Mouse (Mus musculus): ENCODE data around the gene Tmem150c. TPM values are rescaled to one million over a fixed set of nuclear protein-coding genes. Genes with fewer than 3 reads are reported as not detected.

Tmem150c gene
- total RNA-seq, 2 experiments from 2014 or later: 4.0 to 5.7 TPM

DNA sequence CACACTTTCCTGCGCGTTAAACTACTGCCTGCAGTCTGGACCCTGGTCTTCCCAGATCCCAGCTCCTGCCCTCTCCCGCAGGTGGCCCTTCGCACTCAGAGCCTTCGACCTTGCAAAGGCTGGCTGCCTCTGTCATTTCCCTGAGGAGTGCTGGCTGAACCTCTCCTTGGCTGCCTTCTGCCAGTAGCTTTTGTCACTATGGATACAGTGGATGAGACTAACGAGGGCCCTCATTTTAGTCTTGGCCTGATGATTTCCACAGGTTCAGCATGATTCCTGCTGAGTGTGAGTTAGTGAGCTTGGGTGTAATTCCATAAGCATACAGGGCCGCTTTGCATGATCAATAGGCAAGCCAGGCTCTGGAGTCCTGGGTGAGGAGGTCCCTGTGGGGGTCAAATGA lies 16.0 kb upstream of the Tmem150c start:
- no peak for DNase-seq (ENCODE audit: low spot score)
- intact Hi-C loops (cut with DNase I): no loop called here

DNA sequence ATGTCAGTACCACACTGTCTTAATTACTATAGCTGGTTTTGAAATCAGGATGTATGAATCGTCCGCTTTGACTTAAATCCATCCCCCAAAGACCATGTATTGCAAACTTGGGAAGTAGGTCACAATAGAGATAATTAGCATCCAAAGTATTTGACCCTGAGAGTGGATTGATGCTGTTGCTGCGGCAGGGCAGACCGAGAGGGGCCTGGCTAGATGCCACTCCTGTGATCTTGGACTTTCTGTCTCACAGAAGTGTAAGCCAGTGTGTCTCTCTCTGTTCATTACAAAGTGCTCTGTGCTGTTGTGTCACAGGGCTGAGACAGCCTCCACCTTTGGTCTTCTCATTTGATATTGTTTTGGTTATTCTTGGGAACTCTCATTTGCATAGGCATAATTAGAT lies 12.5 kb upstream of the Tmem150c start:
- no peak for DNase-seq (ENCODE audit: low spot score)
- intact Hi-C loops (cut with DNase I): no loop called here

DNA sequence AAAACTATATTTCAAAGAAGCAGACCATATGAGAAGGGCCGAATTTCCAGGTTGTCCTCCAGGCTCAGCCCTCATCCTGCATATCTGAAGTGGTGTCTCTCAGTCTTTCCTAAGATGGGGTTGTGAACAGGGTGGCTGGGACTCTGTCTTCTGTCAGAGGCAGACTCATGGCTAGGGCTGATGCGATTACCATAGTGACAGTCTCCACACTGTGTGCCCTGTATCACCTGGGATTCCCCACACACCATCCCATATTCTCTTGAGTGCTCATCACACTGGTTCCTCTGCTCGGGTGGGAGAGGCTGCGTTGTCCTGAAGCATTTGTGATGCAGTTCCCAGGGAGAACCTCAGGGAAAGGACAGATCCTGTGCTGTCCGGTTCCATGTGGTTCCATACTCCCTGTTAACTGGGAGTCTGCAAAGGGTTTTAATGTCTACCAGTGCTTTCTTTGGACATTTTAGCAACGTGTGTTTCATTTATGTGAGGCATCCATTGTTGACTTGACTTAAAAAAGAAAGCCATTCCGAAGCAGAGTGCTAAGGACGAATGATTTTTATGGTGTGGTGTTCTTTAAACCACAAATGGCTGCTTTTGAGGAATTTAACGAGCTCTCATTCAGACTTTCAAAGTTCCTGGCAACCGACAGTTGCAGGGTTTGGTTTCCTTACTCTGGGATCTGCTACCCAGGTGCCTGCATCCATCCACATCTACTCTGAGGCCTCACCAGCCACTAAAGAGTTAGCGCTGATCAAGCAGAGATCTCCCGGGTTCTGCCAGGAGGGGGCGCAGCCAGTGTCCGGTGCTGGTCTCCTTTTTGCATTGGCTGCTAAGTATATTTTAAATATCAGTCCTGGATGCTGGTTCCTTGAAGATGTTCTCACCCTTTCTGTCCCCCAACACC lies 7.2 kb upstream of the Tmem150c start:
- DNase-seq (ENCODE audit: low spot score): no peak
- intact Hi-C loops (cut with DNase I): loop anchor here (5.0 kb wide), 3 partner anchors 75 to 155 kb away; no protein-coding TSS in a partner anchor

DNA sequence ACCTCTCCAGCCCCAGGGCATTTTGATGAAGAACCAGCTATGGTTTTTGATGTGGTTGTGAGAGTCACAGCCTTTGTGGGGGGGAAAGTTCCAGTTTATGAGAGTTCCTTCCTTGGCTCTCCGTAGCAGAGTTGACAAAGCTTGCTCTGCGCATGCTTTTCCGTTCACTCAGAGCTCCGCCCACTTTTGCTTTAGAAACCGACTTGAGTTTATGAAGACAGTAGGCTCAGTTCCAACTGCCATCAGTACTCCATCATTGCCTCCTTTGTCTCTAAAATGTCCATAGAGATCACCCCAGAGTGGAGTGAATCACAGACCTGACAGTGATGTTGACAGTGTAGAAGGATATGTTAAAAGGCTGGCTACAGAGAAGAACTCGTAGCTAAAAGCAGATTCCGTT lies 3.8 kb upstream of the Tmem150c start:
- no peak for DNase-seq (ENCODE audit: low spot score)
- intact Hi-C loops (cut with DNase I): no loop called here

DNA sequence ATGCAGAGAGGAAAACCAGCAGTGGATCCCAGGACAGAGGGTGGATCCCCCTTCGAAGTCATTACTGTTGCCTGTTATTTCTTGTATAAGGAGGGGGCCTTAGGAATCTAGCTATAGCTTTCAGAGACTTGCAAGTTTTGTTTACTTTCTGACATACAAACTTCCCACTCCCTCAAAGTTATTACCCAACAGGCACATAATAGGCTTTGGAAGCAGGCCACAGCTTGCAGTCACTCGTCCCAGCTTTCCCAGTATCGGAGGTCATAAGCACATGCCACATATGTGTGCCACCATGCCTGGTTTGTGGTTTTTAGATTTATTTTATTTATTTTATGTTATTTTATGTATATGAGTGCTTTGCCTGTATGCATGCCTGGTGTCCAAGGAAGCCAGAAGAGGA lies 3.2 kb upstream of the Tmem150c start:
- intact Hi-C loops (cut with DNase I): no loop called here
- no peak for DNase-seq (ENCODE audit: low spot score)

DNA sequence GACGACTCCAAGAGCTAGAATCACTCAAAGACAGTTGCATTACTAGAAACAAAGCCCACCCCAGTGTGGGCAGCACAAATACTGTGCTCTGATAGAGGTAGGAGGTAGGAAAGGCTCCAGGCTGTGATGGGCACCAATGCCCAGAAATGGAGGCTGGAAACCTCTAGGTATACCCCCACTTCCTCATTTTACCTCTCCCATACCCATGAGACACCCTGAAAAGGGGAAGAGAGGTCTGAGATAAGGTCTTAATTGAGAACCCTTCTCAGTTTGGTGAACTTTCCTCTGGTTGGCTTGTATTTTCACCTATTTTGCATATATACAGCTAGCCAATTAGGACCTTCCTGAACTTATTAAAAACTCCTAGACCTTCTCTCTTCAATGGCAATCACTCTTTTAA lies 2.4 kb upstream of the Tmem150c start:
- intact Hi-C loops (cut with DNase I): no loop called here
- no peak for DNase-seq (ENCODE audit: low spot score)

DNA sequence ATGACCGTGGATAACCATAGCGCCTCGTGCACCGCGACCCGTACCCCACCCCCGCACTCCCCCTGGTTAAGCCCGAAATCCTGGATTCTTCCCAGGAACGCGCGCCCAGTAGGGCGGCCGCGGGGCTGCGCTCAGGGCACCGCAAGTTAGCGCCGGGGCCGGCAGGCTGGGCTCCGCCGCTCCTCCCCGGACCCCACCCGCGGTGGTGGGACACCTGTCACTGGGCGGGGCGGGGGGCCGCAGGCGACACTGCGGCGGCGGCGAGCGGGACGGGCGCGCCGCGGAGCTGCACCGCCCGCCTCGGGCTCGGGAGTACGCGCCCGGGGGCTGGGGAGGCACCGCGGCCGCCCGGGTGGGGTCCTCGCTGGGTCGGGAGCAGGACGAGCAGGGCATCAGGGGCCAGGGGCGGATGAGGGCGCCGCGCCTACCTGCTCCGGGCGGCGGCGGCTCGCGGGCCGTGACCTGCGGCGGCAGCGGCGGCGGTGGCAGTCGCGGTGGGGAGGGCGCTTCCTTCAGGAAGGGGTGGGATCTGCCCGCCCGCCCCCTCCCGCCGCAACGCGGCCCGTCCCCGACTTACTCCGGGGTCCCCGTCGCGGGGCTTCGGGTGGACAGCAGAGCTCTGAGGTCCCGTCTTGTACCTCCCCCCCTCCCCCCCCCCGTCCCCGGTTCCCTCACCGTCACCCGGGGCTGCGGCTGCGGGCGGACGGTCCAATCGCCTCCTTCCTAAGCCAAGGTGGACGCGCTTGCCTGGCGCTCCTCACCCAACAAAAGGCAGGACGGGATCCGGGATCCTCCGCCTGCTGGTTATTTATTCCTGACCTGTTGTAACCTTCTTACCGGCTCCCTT lies 594 bp downstream of the Tmem150c start:
- intact Hi-C loops (cut with DNase I): loop anchor here (5.0 kb wide), 1 partner anchor 77 kb away; no protein-coding TSS in a partner anchor
- DNase-seq (ENCODE audit: low spot score): no peak

DNA sequence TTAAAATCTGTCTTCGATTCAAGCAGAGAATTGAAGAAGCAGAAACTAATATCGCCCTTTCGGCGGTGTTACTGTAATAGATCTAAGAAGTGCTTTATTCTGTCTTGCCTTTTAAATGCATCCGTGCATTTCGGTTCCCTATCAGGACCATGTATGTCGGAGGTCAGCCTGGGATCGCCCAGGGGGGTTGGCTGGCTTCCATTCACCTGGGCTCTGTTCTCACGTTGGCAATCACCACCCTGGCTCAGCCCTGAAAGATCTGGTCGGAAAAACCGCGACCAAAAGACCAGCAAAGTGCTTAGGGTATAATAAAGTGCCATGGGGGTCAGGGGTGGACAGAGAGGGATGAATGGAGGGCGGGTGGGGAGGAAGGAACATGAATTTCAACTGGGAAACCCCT lies 1.3 kb downstream of the Tmem150c start:
- intact Hi-C loops (cut with DNase I): loop anchor here (5.0 kb wide), 1 partner anchor 76 kb away; no protein-coding TSS in a partner anchor
- no peak for DNase-seq (ENCODE audit: low spot score)

DNA sequence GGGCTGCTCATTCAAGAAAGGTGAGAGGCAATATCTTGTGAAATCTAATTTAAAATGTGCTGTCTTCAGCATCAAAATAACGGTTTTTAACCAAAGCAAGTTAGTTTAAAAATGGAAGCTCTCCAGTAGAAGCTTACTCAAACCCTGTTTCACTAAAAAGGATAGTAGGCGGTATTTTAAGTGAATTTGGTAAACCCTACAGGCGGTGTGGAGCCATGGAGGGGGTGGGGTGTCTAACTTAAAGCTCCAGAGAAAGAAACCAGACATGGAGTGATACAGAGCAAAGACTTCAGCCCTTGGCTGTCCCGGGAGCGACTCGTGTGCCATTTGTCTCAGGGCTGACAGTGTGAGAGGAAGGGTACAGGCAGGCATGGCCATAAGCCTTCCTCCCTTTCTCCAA lies 4.0 kb downstream of the Tmem150c start:
- intact Hi-C loops (cut with DNase I): loop anchor here (5.0 kb wide), 1 partner anchor 73 kb away; no protein-coding TSS in a partner anchor
- DNase-seq (ENCODE audit: low spot score): no peak

DNA sequence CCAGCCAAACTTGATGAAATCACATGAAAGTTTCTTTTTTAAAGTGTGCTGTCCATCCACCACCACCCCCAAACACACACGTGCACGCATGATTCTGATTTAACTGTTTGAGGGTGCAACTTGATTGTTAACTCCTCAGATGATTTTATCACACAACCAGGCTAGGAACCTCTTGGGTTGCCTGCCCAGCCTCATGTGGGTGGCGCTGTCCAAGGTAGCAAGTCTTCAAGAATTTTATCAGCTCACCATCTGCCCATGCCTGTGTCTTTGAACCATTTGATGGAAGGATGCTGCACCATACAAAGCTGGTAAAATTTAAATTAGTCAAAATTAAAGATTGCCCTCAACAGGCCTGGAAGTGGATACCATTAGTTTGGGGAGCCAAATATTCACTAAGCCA lies 9.6 kb downstream of the Tmem150c start:
- no peak for DNase-seq (ENCODE audit: low spot score)
- intact Hi-C loops (cut with DNase I): no loop called here

DNA sequence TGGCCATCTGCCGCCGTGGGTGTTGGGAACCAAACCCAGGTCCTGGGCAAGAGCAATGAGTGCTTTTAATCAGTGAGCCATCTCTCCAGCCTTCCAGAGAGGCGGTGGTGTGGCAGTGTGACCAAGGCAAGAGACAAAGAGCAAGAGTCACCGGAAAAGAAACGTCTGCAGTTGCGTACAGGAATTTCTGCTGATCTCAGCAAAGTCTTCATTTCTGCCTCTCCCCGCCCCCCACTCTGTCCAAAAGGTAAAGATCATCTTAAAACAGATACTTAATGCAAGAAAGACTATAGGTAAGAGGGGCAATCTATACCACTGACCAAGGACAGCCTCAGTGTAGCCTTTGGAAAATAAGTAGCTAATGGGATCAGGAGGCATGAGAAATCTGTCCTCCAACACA lies 14.8 kb downstream of the Tmem150c start:
- intact Hi-C loops (cut with DNase I): no loop called here
- no peak for DNase-seq (ENCODE audit: low spot score)

DNA sequence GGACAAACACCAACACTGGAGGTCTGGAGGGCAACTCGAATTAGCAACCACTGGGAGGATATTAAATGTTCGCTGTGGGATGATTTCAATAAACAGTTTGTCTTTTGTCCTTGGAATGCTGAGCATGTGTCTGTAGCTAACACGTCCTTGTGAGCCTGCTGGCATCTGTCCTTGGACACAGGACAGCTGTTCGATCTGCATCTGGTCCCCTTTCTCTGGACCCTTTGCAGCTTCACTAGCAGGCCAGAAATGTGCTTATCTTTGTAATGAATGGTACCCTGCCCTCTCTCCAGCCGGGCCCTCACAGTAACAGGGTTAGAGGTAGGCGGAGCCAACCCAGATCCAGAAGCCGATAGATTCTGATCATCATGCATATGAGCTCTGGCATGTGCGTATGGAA lies 32.3 kb downstream of the Tmem150c start:
- intact Hi-C loops (cut with DNase I): no loop called here

DNA sequence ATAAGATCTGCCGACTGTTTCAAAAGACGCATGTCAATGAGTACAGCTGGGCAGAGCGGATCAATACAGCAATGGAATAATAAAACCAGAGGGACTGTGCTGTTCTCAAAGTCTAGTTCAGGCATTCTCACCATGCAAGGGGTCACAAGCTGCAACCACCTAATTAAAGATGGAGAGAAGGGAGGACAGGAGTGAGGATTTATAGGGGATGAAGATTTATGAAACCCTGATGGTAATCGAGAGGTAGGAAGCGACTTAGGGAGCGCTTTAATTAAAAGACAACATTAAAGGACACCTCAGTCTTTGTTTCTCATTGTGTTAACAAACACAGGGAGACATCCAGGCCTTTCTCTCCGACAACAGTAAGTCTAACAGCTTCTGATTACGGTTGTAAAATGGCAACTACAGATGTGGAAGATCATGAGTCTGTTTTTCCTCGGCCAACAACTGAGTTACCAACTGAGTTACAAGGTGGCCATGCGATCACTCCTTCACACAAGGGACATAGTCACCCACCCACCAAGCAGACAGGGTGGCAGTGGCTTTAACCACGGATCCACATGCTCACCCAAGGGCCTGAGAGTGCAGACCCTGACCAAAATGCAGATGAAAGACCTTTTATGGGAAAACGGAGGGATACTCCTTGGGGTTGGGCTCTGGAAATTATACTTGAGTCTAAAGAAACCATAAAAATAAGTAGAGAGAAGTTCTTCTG lies 34.0 kb downstream of the Tmem150c start:
- intact Hi-C loops (cut with DNase I): no loop called here
- no peak for DNase-seq (ENCODE audit: low spot score)

More for the DNA sequence above, 32.3 kb downstream of the Tmem150c start:
- no peak for DNase-seq (ENCODE audit: low spot score)

DNA sequence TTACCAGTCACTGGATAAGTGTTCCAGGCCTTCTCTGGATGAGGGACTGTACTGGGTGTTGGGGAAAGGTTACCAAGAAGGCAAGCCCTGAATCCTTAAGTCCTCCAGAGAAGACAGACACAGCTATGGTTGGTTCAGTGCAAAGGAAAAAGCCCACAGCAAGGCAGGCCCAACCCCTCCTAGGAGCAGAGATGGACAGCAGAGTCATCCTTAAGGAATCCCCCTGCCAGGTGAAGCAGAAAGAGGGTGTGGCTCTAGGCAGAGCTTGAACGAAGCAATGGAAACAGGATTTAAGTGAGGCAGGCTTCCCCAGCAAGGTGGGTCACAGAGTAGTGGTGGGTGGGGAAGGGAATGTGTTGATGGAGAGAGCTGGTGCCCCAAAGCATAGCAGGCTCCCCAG lies 35.1 kb downstream of the Tmem150c start:
- DNase-seq (ENCODE audit: low spot score): no peak
- intact Hi-C loops (cut with DNase I): no loop called here

DNA sequence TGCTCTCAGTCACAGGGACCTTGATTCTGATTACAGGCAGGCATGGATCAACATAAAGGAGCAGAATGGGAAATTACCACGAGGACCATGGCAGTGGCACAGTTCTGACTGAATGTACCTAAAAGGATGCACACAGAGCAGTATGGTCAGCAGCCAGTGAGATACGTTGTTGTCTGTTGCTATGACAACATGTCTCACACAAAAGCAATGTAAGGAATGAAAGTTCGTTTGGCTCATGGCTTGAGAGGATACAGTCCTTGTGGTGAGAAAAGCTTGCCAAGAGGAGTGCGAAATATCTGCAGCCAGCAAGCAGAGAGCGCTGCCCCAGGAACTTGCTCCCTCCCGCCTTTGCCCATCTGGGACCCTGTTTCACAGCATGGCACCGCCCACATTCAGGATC lies 36.3 kb downstream of the Tmem150c start:
- DNase-seq (ENCODE audit: low spot score): no peak

DNA sequence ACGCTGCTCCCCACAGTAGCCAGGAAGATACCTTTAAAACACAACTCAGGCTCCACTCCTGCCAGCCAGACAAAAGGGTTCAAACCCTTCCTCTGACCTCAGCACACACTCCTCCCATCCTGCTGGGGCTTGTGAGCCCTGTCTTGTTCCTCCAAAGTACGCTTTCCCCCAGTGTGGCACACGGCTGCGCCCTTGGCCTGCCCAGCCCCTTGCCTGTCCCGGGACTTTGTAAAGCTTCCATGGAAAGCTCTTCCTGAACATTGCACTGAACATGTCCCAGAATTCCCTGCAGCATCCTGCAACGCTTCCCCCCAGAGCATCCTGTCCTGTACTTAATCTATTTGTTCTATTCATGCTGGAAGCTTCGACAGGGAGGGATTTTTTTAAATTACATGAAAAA lies 38.4 kb downstream of the Tmem150c start:
- intact Hi-C loops (cut with DNase I): no loop called here
- no peak for DNase-seq (ENCODE audit: low spot score)

More for the DNA sequence above, 36.3 kb downstream of the Tmem150c start:
- intact Hi-C loops (cut with DNase I): no loop called here

DNA sequence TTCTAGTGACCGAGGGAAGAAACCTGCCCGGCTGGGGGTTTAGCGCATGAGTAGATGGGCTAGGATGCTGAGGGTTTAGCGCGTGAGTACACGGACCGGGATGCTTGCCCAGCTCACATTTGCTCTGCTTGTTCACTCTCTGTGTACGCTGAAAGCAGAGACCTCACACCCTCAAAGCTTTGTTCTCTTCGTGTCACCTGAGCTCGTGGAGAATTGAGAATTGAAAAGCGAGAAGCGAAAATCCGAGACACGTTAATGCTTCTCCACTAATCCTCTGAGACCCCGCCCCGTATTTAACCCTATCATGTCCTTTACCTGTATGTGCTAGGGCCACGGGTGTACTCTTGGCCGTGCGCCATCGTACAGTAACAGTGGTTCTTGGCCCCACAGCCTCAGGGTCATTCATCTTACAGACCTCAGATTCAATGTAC lies 38.9 kb downstream of the Tmem150c start:
- DNase-seq (ENCODE audit: low spot score): no peak
- intact Hi-C loops (cut with DNase I): no loop called here

DNA sequence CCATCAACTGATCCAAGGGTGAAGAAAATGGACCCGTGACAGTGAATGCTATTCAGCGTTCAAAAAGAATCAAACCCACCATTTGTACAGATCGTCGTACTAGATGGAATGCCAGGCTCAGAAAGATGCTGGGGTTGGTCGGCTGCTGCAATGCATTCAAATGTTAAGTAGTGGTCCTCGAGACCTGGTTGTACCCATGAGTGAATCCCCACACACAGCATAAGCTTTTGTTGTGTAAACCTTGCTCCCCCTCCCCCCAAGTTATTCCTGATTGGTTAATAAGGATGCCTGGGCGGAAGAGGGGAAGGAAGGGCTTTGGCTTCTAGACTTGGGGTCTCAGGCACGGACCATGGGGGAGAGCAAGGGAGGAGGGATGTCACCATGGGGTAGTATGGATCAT lies 40.3 kb downstream of the Tmem150c start:
- intact Hi-C loops (cut with DNase I): no loop called here
- no peak for DNase-seq (ENCODE audit: low spot score)

DNA sequence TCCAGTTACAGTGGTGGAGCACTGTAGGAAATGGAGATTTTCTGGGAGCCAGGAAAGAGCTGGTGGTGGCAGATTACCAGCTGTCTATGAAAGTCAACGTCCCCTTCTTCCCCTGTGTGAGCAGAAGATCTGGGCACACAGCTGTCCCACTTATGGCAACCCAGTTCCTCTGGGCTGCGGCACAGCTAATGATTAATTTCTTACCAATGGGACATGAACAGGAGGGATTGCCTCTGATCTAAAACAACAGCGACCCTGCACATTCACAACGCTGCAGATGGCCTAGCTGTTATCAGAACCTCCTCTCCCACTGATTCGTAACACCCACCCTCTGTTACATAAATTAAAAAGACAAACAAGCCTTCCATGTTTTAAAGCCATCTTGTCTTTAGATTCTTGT lies 46.2 kb downstream of the Tmem150c start:
- no peak for DNase-seq (ENCODE audit: low spot score)
- intact Hi-C loops (cut with DNase I): no loop called here

DNA sequence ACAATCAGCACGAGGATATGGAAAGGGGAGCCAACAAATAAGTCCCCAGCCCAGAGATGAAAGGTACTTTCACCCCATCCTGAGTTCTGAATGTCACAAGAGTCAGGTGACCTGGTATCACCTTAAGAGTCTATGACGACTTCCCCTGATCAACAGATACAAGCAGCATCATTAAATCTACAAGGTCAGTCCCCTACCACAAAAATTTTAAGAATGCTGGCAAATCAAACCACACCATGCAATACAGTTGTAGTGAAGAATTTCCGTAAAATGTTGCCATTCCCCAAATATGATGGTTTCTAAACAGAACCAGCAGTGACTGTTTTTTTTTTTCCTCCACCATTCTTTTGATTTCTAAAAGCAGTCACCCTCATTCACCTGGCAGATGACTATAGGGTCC lies 49.0 kb downstream of the Tmem150c start:
- no peak for DNase-seq (ENCODE audit: low spot score)
- intact Hi-C loops (cut with DNase I): no loop called here

Measured in heart, postnatal 25 days (tissue).